Mouse (Mus musculus) kidney, adult 8-10 months (tissue): ENCODE data around the gene Vps54.

ENCODE experiments used
- DNase-seq, 2 experiments: peaks; one replicate each; pipeline ENCODE4 v3.0.0; 2022

Vps54 gene

DNA sequence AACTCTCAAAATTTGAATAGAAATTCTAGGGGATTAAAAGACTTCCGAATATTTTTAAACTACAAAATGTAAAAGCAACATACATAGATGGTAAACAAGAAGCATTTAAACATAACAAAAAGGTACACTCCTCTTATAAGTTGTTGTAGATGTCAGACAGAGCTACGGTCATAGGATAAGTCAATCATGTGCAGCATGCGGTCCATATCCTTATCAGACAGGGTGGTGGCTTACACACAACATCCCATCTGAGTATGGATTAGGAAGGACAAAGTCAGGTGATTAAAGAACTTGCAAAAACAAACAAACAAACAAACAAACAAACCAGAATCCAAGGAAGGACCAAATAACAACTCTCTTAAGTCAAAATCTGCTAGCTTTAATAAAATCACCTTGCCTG lies 106.9 kb downstream of the Vps54 start:
- no peak for DNase-seq

DNA sequence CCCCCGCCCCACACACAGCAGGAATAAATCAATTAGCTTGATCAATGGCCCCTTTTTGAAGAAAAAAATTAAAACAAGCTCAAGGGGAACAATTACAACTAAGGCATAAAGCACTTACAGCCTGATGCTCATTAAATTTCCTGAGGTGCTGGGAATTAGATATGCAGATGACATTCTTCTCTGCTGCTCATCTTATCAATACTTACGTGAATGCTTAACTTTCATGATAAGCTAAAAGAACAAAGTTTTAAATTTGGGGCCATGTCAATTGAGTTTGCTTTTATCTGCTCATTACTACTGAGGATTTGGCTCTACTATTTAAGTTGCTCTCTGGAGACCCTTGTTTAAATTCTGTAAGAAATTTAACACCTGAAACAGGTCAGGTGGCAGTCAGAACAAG lies 109.8 kb downstream of the Vps54 start:
- DNase-seq = no peak

DNA sequence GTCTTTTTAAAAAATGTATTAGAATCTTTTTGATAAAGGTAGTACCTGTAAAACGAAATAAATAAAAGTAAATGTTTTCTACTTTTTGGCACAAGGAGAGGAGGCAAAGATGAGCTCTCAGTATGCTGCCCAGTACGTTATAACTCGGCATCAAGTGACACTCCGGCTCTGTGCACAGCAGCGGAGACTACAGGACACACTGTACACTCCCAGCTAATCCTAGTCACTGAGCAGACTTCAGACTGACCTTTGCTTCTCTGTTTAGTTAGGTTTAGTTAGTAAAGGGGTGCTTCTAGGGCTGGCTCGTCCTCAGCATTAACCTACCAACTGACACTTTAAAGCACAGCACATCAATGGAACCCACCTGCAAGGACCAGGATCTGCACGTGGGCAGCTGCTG lies 112.2 kb downstream of the Vps54 start:
- peak; percentile 49 to 50 for DNase-seq

DNA sequence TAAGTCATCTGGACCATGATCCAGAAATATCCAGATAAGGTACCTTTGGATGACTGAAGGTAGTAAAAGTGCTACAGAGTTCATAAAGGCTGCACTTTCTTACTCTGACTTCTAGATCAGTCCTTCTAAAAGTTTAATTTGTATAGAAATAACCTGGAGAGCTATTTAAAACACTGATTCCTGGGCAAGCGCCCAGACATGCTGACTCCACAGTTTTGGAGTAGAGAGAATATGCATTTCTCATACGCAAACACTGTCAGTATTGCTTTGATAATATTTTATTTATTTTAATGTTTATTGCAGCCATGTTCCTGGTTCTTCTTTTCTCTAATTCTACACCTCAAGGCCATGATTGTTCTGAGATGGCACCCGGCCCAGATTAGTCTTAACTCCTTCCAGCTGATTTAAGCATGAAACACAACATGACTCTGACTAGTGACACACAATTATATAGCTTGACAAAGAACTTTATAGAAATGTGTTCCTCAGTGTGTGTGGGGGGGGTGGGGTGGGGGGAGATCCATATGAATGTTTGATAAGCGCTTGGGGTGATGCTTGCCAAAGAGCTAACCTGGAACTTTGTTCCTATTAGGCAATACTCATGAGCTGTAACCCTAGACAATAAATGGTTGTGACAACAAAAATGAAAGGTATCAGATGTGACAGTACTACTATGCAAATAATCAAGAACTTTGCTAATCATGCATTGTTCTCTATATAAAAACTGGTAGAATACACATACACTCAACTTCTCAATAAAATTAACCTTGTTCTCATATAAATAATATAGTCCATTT lies 124.3 kb downstream of the Vps54 start:
- no peak for DNase-seq

DNA sequence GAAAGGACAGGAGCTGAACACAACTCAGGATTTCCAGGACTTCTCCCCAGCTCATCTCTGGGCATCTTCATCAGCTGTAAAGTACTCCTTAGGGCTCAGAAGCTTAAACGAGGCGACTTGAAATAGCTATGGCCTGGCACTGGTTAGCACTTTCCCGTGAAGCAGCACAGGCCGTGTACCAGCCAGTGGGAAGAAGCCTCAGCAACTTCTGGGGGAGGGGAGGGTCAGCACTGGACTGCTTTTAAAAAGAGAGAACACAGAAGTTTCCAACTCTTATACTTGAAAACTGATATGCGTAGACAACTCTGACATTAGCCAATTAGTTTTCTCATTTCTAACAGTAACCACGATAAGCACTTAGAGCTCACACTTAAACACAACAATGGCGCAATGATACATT lies 129.4 kb downstream of the Vps54 start:
- DNase-seq = peak in 1 of 2 experiments; percentile 15

DNA sequence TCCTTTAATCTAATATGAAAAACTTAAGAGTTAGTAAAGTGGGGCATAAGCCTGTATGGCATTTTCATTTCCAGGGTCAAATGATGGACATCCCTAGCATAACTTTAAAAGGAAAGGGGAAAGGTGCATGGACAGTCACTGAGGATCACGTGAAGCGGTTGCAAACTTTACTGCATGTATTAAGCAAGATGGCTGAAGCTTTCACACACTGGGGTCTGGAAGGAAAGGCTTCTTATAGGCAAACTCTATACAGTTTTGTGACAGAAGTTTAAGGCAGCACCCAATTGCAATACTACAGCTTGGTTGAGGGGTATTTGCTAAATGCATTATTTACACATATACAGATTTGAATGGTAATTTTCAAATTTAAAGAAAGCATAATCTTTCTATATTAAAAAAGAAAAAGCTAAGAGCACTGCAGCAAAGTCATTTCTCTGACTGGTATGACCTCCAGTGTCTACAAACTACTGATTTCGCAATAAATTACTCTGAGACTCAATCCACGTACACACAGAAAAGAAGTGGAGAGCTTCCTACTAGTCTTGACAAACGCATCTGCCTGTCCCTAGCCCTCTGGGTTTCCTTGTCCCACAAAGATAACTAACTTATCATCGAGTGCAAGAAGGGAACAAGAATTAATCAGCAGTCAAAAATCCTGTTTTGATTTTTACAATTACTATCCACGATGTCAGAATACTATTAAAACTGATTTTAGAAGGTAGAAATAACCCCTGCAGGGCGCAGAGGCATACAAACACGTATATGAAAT lies 130.4 kb downstream of the Vps54 start:
- DNase-seq = no peak

DNA sequence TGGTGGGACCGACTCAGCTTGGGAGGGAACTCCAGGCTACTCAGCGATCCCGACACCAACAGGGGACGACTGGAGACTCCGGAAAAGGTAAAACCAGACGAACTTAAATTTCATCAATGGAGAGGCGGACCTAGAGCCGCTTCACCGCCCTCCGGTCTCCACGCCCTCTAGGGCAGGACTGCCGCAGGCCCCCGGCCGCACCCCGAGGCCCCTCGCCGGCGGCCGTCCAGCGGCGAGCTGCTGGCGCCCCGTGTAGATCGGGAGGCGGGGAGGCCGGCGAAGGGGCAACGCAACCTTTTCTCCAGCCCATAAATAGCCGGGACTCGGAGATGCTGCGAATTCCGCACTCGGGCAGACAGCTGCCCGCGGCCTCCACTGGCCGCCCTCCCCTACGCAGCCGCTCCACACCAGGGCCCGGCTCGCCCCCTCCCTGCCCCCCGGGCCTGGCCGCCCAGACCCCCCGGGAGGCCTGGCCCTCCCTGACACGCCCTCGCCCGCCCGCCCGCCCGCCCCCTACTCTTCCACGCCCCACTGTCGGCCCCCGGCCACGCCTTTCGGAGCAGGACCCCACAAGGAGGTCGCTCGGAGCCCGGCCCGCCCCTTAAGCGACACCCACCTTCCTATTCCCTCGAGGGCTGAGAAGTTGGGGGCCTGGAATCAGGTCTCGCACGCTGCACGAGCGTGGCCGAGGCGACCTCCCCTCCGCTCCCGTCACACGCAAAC lies 131.5 kb downstream of the Vps54 start:
- DNase-seq = peak; percentile 75 to 82
